Mouse (Mus musculus) layer of hippocampus, adult 11-12 months (tissue): Measurements from ENCODE around the gene Ly6g5b.

Source experiments
- DNase-seq: peaks from one replicate; pipeline ENCODE4 v3.0.0; 2022; ENCODE audit warnings: low spot score

Ly6g5b gene

GRCm38 (mm10) chr17:35077786-35078233 is 37.4 kb downstream of the Ly6g5b start, which contains the start of gene Ly6g6d:
Ly6g6d (minus strand) TSS chr17:35078065.
- DNase-seq, result no peak

DNA sequence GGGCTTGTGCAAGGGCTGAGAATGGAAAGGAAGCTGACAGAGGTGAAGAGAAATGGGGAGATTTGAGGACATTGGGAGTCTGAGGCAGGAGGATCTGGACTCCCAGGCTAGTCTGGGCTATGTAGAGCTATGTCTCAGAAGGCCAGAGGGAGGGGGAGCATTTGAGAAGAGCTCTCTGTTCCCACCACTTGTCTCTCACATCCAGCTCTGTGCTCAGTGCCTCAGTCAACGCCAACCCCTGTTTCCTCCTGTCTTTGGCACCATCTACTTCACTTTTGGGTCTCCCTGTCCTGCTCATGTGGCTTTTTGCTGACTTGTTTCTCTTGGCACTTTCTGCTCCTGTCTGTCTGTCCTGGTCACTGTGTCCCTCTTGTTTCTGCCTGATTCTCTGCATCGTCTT is 37.9 kb downstream of the Ly6g5b start:
- no peak for DNase-seq

- no peak for DNase-seq
These were observed 38.6 kb downstream of the Ly6g5b start, which contains the start of gene Ly6g6e for GRCm38 (mm10) chr17:35076507-35077176. Ly6g6e (plus strand) TSS chr17:35076902.

GRCm38 (mm10) chr17:35074097-35074496 is 41.1 kb downstream of the Ly6g5b start:
- DNase-seq, result no peak

DNA sequence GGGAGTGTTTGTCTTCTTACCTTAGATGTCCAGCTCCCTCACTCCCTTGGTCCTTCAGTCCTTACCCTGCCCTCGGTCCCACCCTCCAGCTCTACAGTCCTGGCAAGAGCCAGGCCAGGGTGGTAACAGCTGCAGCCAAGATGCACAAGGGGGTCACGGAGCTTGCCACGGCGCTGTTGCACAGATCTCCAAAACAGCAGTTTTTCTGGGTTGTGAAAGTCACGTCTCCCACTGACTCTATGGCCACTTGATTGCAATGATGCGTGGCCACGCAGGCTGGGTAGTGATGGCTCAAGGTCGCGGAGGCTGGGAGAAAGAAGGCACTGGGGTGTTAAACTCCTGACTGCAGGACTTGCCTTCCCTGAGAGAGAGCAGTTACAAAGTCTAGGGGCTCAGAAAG is 43.8 kb downstream of the Ly6g5b start:
- DNase-seq, result no peak

DNA sequence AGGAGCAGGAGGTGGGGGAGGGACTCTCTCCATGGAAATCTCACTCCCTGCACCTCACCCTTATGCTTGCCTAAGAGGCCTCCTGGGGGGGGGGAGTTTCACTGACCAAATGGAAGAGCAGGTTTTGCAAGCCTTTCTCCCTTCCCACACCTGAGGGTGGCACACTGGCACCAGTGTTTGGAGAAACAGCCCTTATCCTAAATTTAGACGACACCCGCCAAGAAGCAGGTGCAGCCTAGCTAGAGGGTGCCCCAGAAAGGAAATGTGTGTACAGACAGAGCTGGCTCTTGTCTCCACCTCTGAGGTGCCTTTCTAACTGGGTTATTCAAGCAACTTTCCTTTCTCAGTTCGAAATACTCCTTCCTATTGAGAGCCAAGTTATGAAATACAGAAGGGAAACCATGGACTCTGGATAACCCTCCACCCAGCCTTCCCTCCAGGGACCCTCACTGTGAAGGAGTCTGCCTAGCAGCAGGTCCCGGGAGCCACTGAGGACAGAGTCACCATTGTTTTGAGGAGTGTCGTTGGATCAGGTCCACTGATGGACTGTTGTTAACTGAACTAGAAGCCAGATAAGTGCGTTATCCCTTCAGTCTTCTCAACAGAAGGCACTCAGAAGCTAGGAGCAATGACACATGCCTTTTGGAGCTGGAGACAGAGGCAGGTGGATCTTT is 44.5 kb downstream of the Ly6g5b start:
- no peak for DNase-seq

GRCm38 (mm10) chr17:35068213-35068914 is 46.9 kb downstream of the Ly6g5b start:
- DNase-seq, result no peak

DNA sequence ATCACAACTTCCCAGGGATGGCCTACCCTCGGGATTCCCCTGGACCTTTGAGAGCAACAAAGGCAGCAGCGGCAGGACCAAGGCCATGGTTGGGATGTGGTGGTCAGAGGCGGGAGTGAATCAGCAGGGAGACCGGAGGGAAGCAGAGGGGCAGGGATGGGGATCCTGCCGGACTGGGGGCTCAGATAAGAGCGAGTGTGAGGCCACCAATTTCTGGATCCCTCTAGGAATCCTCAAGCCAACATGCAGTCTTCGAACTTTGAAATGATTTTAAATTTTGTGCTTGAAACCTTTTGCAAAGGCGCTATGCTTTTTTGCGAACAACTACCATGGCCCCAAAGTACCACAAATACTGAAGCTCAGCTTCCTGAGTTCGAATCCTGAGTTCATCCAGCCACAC is 49.1 kb downstream of the Ly6g5b start, which contains the start of gene Mpig6b:
Gene Mpig6b (minus strand): TSS at position 101 of the 400 bp plus-strand sequence.
- no peak for DNase-seq

GRCm38 (mm10) chr17:35064951-35065947 is 50.0 kb downstream of the Ly6g5b start, which contains the start of gene Ly6g6c:
Ly6g6c (plus strand) TSS chr17:35065388.
- no peak for DNase-seq

DNA sequence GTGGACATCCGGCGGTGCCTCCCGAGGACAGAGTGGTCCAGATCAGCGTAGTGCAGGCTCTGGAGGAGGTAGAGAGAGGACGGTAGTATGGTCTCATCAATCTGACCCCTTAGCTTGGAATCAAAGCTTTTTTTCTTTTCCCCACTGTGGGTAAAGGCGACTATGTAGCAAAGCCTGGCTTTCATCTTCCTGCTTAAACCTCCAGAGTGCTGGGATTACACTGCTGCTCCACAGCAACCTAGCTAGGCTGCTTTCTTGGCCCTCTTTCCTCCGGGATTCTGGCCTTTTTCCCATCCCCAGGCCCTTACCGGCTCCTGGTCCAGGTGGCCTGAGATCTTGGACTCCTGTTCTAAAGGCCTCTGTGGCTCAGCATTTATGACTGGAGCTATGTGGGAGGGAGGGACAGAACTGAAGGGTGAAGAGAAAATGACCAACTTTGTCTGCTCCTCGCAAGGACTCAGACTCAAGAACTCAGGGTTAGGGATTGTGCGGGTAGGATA is 50.8 kb downstream of the Ly6g5b start:
- DNase-seq, result no peak
